Mouse (Mus musculus): Measurements from ENCODE around the gene Smagp. TPM values are rescaled to one million over a fixed set of nuclear protein-coding genes. Genes with fewer than 3 reads are reported as not detected.
"Not testable (repeated sequence)": the region's sequence is repeated elsewhere in the genome, so short reads cannot be mapped to it uniquely, and the experiment has no call there.

The Smagp gene
- polyA plus RNA-seq, 1 experiment from 2014 or later, result 28.5 TPM

GRCm38 (mm10) chr15:100612432-100612831 is 24.3 kb downstream of the Smagp start:
- Histone ChIP-seq H3K4me3 (replicated peaks) (no peak overlapping the region), H3K27me3 (no peaks in the 10 kb centered on the region), H3K9me3 (replicated peaks) (no peaks in the 10 kb centered on the region), H3K4me1 (peaks cover 23% of the 10 kb centered on the region), H3K36me3 (no peaks in the 10 kb centered on the region; the same call in 1 of the 2 replicates), H3K9ac (no peak overlapping the region), H3K27ac (replicated peaks) (no peak overlapping the region), H3K4me2 (replicated peaks) (no peak overlapping the region)
- WGBS, result 74% methylated on average over 2 of the region's 2 CpGs
- ATAC-seq (ENCODE audit: insufficient number of reproducible peaks, low FRiP score, low TSS enrichment, low read depth), result no peak

GRCm38 (mm10) chr15:100611951-100612350 is 24.8 kb downstream of the Smagp start:
- no peak for ATAC-seq (ENCODE audit: insufficient number of reproducible peaks, low FRiP score, low TSS enrichment, low read depth)
- no peaks in the 10 kb centered on the region for H3K27me3 ChIP-seq
- no peaks in the 10 kb centered on the region for H3K9me3 ChIP-seq (replicated peaks)
- no peak overlapping the region for H3K9ac ChIP-seq
- peaks cover 21% of the 10 kb centered on the region for H3K4me1 ChIP-seq
- H3K4me3 ChIP-seq (replicated peaks), result no peak overlapping the region
- no peaks in the 10 kb centered on the region for H3K36me3 ChIP-seq
- no peak overlapping the region for H3K4me2 ChIP-seq (replicated peaks)
- H3K27ac ChIP-seq (replicated peaks), result no peak overlapping the region
- WGBS, result 76% methylated on average over 7 of the region's 7 CpGs

GRCm38 (mm10) chr15:100606677-100607076 is 30.1 kb downstream of the Smagp start:
- not testable (repeated sequence) for H3K27ac ChIP-seq (replicated peaks); H3K9me3 ChIP-seq (replicated peaks); ATAC-seq (ENCODE audit: insufficient number of reproducible peaks, low FRiP score, low TSS enrichment, low read depth); H3K9ac ChIP-seq; H3K4me1 ChIP-seq; H3K36me3 ChIP-seq; H3K4me2 ChIP-seq (replicated peaks); H3K4me3 ChIP-seq (replicated peaks); H3K27me3 ChIP-seq
- 89% methylated on average over 8 of the region's 8 CpGs for WGBS

GRCm38 (mm10) chr15:100601669-100602068 is 35.1 kb downstream of the Smagp start:
- no peak overlapping the region for H3K4me2 ChIP-seq (replicated peaks)
- H3K27ac ChIP-seq (replicated peaks), result no peak overlapping the region
- H3K36me3 ChIP-seq, result no peaks in the 10 kb centered on the region
- ATAC-seq (ENCODE audit: insufficient number of reproducible peaks, low FRiP score, low TSS enrichment, low read depth), result no peak
- no peak overlapping the region for H3K9ac ChIP-seq
- H3K4me1 ChIP-seq, result peaks cover 27% of the 10 kb centered on the region
- no peak overlapping the region for H3K4me3 ChIP-seq (replicated peaks)
- WGBS, result 47% methylated on average over 3 of the region's 3 CpGs
- H3K9me3 ChIP-seq (replicated peaks), result no peaks in the 10 kb centered on the region
- peaks cover 9% of the 10 kb centered on the region for H3K27me3 ChIP-seq

GRCm38 (mm10) chr15:100600696-100601272 is 36.0 kb downstream of the Smagp start:
- Histone ChIP-seq H3K27ac (replicated peaks) (no peak overlapping the region), H3K9ac (no peak overlapping the region), H3K9me3 (replicated peaks) (no peaks in the 10 kb centered on the region), H3K27me3 (peaks cover 9% of the 10 kb centered on the region), H3K36me3 (no peaks in the 10 kb centered on the region), H3K4me2 (replicated peaks) (peak overlapping the region; percentile 97), H3K4me1 (peaks cover 27% of the 10 kb centered on the region), H3K4me3 (replicated peaks) (peak overlapping the region; percentile 79)
- WGBS, result 22% methylated on average over 21 of the region's 21 CpGs
- no peak for ATAC-seq (ENCODE audit: insufficient number of reproducible peaks, low FRiP score, low TSS enrichment, low read depth)

GRCm38 (mm10) chr15:100600047-100600695 is 36.6 kb downstream of the Smagp start:
- peak overlapping the region; percentile 97 for H3K4me2 ChIP-seq (replicated peaks)
- peaks cover 24% of the 10 kb centered on the region for H3K4me1 ChIP-seq
- peak overlapping the region; percentile 71 for H3K9ac ChIP-seq
- H3K9me3 ChIP-seq (replicated peaks), result no peaks in the 10 kb centered on the region
- peak overlapping the region; percentile 56 for H3K27ac ChIP-seq (replicated peaks)
- ATAC-seq (ENCODE audit: insufficient number of reproducible peaks, low FRiP score, low TSS enrichment, low read depth), result peak; percentile 64; the same call in 1 of the 2 replicates
- peak overlapping the region; percentile 79 for H3K4me3 ChIP-seq (replicated peaks)
- 2% methylated on average over 32 of the region's 35 CpGs for WGBS
- peaks cover 9% of the 10 kb centered on the region for H3K27me3 ChIP-seq
- no peaks in the 10 kb centered on the region for H3K36me3 ChIP-seq

GRCm38 (mm10) chr15:100599276-100600046 is 37.3 kb downstream of the Smagp start, which contains the start of gene Pou6f1:
Pou6f1 (minus strand) TSS chr15:100599984.
- peak; percentile 54 for ATAC-seq (ENCODE audit: insufficient number of reproducible peaks, low FRiP score, low TSS enrichment, low read depth)
- WGBS, result under 1% methylated on average over 71 of the region's 76 CpGs
- peak within 1 kb of the TSS; percentile 97 for H3K4me2 ChIP-seq (replicated peaks)
- H3K4me3 ChIP-seq (replicated peaks), result peak within 1 kb of the TSS; percentile 79
- H3K36me3 ChIP-seq, result no peaks in the 10 kb centered on the region
- peaks cover 9% of the 10 kb centered on the region for H3K27me3 ChIP-seq
- H3K4me1 ChIP-seq, result peaks cover 18% of the 10 kb centered on the region
- peak within 1 kb of the TSS; percentile 71 for H3K9ac ChIP-seq
- H3K9me3 ChIP-seq (replicated peaks), result no peaks in the 10 kb centered on the region
- peak within 1 kb of the TSS; percentile 56 for H3K27ac ChIP-seq (replicated peaks)

- no peak for ATAC-seq (ENCODE audit: insufficient number of reproducible peaks, low FRiP score, low TSS enrichment, low read depth)
- H3K4me1 ChIP-seq, result peaks cover 18% of the 10 kb centered on the region
- 2% methylated on average over 12 of the region's 12 CpGs for WGBS
These were observed 37.9 kb downstream of the Smagp start for GRCm38 (mm10) chr15:100598883-100599275.

GRCm38 (mm10) chr15:100598287-100598882 is 38.4 kb downstream of the Smagp start:
- 0 out of 2 replicates have a peak overlapping the region, but pooled peaks have one; percentile 71 for H3K9ac ChIP-seq
- no peak for ATAC-seq (ENCODE audit: insufficient number of reproducible peaks, low FRiP score, low TSS enrichment, low read depth)
- peak overlapping the region; percentile 51; the same call in 1 of the 2 replicates for H3K27ac ChIP-seq (replicated peaks)
- peak overlapping the region; percentile 79 for H3K4me3 ChIP-seq (replicated peaks)
- peaks cover 9% of the 10 kb centered on the region for H3K27me3 ChIP-seq
- no peaks in the 10 kb centered on the region for H3K36me3 ChIP-seq
- H3K4me1 ChIP-seq, result peaks cover 18% of the 10 kb centered on the region
- H3K4me2 ChIP-seq (replicated peaks), result peak overlapping the region; percentile 97
- WGBS, result 25% methylated on average over 9 of the region's 9 CpGs
- no peaks in the 10 kb centered on the region for H3K9me3 ChIP-seq (replicated peaks)

More at GRCm38 (mm10) chr15:100598883-100599275, 37.9 kb downstream of the Smagp start:
- H3K36me3 ChIP-seq, result no peaks in the 10 kb centered on the region
- peak overlapping the region; percentile 97 for H3K4me2 ChIP-seq (replicated peaks)
- H3K27me3 ChIP-seq, result peaks cover 9% of the 10 kb centered on the region
- H3K9ac ChIP-seq, result peak overlapping the region; percentile 71
- H3K9me3 ChIP-seq (replicated peaks), result no peaks in the 10 kb centered on the region
- H3K27ac ChIP-seq (replicated peaks), result peak overlapping the region; percentile 51; the same call in 1 of the 2 replicates
- peak overlapping the region; percentile 79 for H3K4me3 ChIP-seq (replicated peaks)

- Histone ChIP-seq H3K4me1 (no peaks in the 10 kb centered on the region), H3K9ac (no peak overlapping the region), H3K4me2 (replicated peaks) (no peak overlapping the region), H3K9me3 (replicated peaks) (no peaks in the 10 kb centered on the region), H3K4me3 (replicated peaks) (no peak overlapping the region), H3K27me3 (no peaks in the 10 kb centered on the region), H3K27ac (replicated peaks) (no peak overlapping the region), H3K36me3 (0 out of 2 replicates have a peak, but pooled peaks cover 7% of the 10 kb centered on the region)
- ATAC-seq (ENCODE audit: insufficient number of reproducible peaks, low FRiP score, low TSS enrichment, low read depth), result no peak
- 77% methylated on average over 6 of the region's 6 CpGs for whole genome bisulfite sequencing
These were observed 43.9 kb downstream of the Smagp start for GRCm38 (mm10) chr15:100592817-100593216.

GRCm38 (mm10) chr15:100590436-100590835 is 46.3 kb downstream of the Smagp start:
- no peak overlapping the region for H3K9ac ChIP-seq
- no peaks in the 10 kb centered on the region for H3K9me3 ChIP-seq (replicated peaks)
- no peak overlapping the region for H3K27ac ChIP-seq (replicated peaks)
- no peaks in the 10 kb centered on the region for H3K27me3 ChIP-seq
- peaks cover 29% of the 10 kb centered on the region; the same call in 1 of the 2 replicates for H3K36me3 ChIP-seq
- no peak overlapping the region for H3K4me3 ChIP-seq (replicated peaks)
- no peak for ATAC-seq (ENCODE audit: insufficient number of reproducible peaks, low FRiP score, low TSS enrichment, low read depth)
- WGBS, result 68% methylated on average over 8 of the region's 8 CpGs
- no peak overlapping the region for H3K4me2 ChIP-seq (replicated peaks)
- H3K4me1 ChIP-seq, result no peaks in the 10 kb centered on the region
